Mouse (Mus musculus): ENCODE measurements around the gene Thada. TPM values are rescaled to one million over a fixed set of nuclear protein-coding genes. Genes with fewer than 3 reads are reported as not detected.

The Thada gene
- polyA plus RNA-seq, 1 experiment from 2014 or later: 7.8 TPM

GRCm38 (mm10) chr17:84497559-84497958 is 31.6 kb upstream of the Thada start:
- H3K27me3 ChIP-seq (replicated peaks): no peaks in the 10 kb centered on the region; the same call in 1 of the 2 replicates
- no peak overlapping the region for H3K4me2 ChIP-seq
- no peaks in the 10 kb centered on the region for H3K4me1 ChIP-seq
- no peak for ATAC-seq
- H3K36me3 ChIP-seq: no peaks in the 10 kb centered on the region
- no peaks in the 10 kb centered on the region for H3K9me3 ChIP-seq (replicated peaks)
- no peak overlapping the region for H3K9ac ChIP-seq
- 48% methylated on average over 2 of the region's 2 CpGs for WGBS (ENCODE audit: insufficient replicate concordance)
- no peak overlapping the region for H3K4me3 ChIP-seq
- no peak overlapping the region for H3K27ac ChIP-seq

GRCm38 (mm10) chr17:84497026-84497425 is 31.0 kb upstream of the Thada start:
- H3K27ac ChIP-seq: no peak overlapping the region
- 78% methylated on average over 5 of the region's 5 CpGs for WGBS (ENCODE audit: insufficient replicate concordance)

GRCm38 (mm10) chr17:84492255-84492880 is 26.4 kb upstream of the Thada start:
- no peaks in the 10 kb centered on the region for H3K9me3 ChIP-seq (replicated peaks)
- H3K27ac ChIP-seq: no peak overlapping the region
- H3K4me3 ChIP-seq: no peak overlapping the region
- WGBS (ENCODE audit: insufficient replicate concordance): 35% methylated on average over 4 of the region's 5 CpGs
- no peaks in the 10 kb centered on the region for H3K27me3 ChIP-seq (replicated peaks)
- H3K36me3 ChIP-seq: no peaks in the 10 kb centered on the region
- ATAC-seq: no peak
- no peak overlapping the region for H3K9ac ChIP-seq
- no peaks in the 10 kb centered on the region for H3K4me1 ChIP-seq
- H3K4me2 ChIP-seq: no peak overlapping the region

More at GRCm38 (mm10) chr17:84497026-84497425, 31.0 kb upstream of the Thada start:
- Histone ChIP-seq H3K9ac (no peak overlapping the region), H3K4me3 (no peak overlapping the region), H3K36me3 (no peaks in the 10 kb centered on the region), H3K27me3 (replicated peaks) (no peaks in the 10 kb centered on the region; the same call in 1 of the 2 replicates), H3K9me3 (replicated peaks) (no peaks in the 10 kb centered on the region), H3K4me2 (no peak overlapping the region), H3K4me1 (no peaks in the 10 kb centered on the region)
- no peak for ATAC-seq

- H3K36me3 ChIP-seq: no peaks in the 10 kb centered on the region
- no peak overlapping the region for H3K4me3 ChIP-seq
- no peaks in the 10 kb centered on the region for H3K9me3 ChIP-seq (replicated peaks)
- H3K9ac ChIP-seq: no peak overlapping the region
- H3K4me2 ChIP-seq: no peak overlapping the region
- 65% methylated on average over 2 of the region's 2 CpGs for WGBS (ENCODE audit: insufficient replicate concordance)
- no peaks in the 10 kb centered on the region for H3K4me1 ChIP-seq
- ATAC-seq: no peak
- no peak overlapping the region for H3K27ac ChIP-seq
- no peaks in the 10 kb centered on the region for H3K27me3 ChIP-seq (replicated peaks)
These were observed 21.4 kb upstream of the Thada start for GRCm38 (mm10) chr17:84487415-84487814.

GRCm38 (mm10) chr17:84483673-84484320 is 17.8 kb upstream of the Thada start:
- Histone ChIP-seq H3K9me3 (replicated peaks) (no peaks in the 10 kb centered on the region), H3K9ac (no peak overlapping the region), H3K27ac (no peak overlapping the region), H3K36me3 (no peaks in the 10 kb centered on the region), H3K4me1 (no peaks in the 10 kb centered on the region), H3K27me3 (replicated peaks) (0 out of 2 replicates have a peak, but pooled peaks cover 4% of the 10 kb centered on the region), H3K4me2 (no peak overlapping the region), H3K4me3 (no peak overlapping the region)
- ATAC-seq: no peak
- 54% methylated on average over 6 of the region's 6 CpGs for WGBS (ENCODE audit: insufficient replicate concordance)

- H3K27ac ChIP-seq: no peak overlapping the region
- H3K4me2 ChIP-seq: no peak overlapping the region
- H3K36me3 ChIP-seq: no peaks in the 10 kb centered on the region
- 67% methylated on average over 3 of the region's 3 CpGs for WGBS (ENCODE audit: insufficient replicate concordance)
- H3K9me3 ChIP-seq (replicated peaks): no peaks in the 10 kb centered on the region
- ATAC-seq: no peak
- no peak overlapping the region for H3K9ac ChIP-seq
- H3K4me3 ChIP-seq: no peak overlapping the region
- H3K27me3 ChIP-seq (replicated peaks): 0 out of 2 replicates have a peak, but pooled peaks cover 4% of the 10 kb centered on the region
- no peaks in the 10 kb centered on the region for H3K4me1 ChIP-seq
These were observed 16.8 kb upstream of the Thada start for GRCm38 (mm10) chr17:84482831-84483230.

GRCm38 (mm10) chr17:84480464-84481355 is 14.7 kb upstream of the Thada start:
- 46% methylated on average over 15 of the region's 15 CpGs for WGBS (ENCODE audit: insufficient replicate concordance)
- H3K9ac ChIP-seq: no peak overlapping the region

GRCm38 (mm10) chr17:84478276-84478675 is 12.3 kb upstream of the Thada start:
- H3K4me1 ChIP-seq: no peaks in the 10 kb centered on the region
- H3K4me3 ChIP-seq: no peak overlapping the region
- no peak for ATAC-seq
- 62% methylated on average over 4 of the region's 4 CpGs for WGBS (ENCODE audit: insufficient replicate concordance)
- no peak overlapping the region for H3K4me2 ChIP-seq
- no peaks in the 10 kb centered on the region for H3K9me3 ChIP-seq (replicated peaks)
- no peak overlapping the region for H3K9ac ChIP-seq
- H3K27ac ChIP-seq: no peak overlapping the region
- H3K27me3 ChIP-seq (replicated peaks): 0 out of 2 replicates have a peak, but pooled peaks cover 4% of the 10 kb centered on the region
- no peaks in the 10 kb centered on the region for H3K36me3 ChIP-seq

More at GRCm38 (mm10) chr17:84480464-84481355, 14.7 kb upstream of the Thada start:
- H3K9me3 ChIP-seq (replicated peaks): no peaks in the 10 kb centered on the region
- H3K27me3 ChIP-seq (replicated peaks): 0 out of 2 replicates have a peak, but pooled peaks cover 4% of the 10 kb centered on the region
- H3K4me1 ChIP-seq: no peaks in the 10 kb centered on the region
- ATAC-seq: no peak
- no peaks in the 10 kb centered on the region for H3K36me3 ChIP-seq
- H3K4me2 ChIP-seq: no peak overlapping the region
- H3K27ac ChIP-seq: no peak overlapping the region
- no peak overlapping the region for H3K4me3 ChIP-seq

- Histone ChIP-seq H3K36me3 (no peaks in the 10 kb centered on the region), H3K4me2 (no peak overlapping the region), H3K9me3 (replicated peaks) (no peaks in the 10 kb centered on the region), H3K4me1 (no peaks in the 10 kb centered on the region), H3K27ac (no peak overlapping the region), H3K9ac (no peak overlapping the region), H3K27me3 (replicated peaks) (0 out of 2 replicates have a peak, but pooled peaks cover 4% of the 10 kb centered on the region), H3K4me3 (no peak overlapping the region)
- WGBS (ENCODE audit: insufficient replicate concordance): 60% methylated on average over 5 of the region's 5 CpGs
- ATAC-seq: no peak
These were observed 11.2 kb upstream of the Thada start for GRCm38 (mm10) chr17:84477176-84477575.

- Histone ChIP-seq H3K4me3 (no peak overlapping the region), H3K4me1 (no peaks in the 10 kb centered on the region), H3K9me3 (replicated peaks) (no peaks in the 10 kb centered on the region), H3K27ac (no peak overlapping the region), H3K4me2 (no peak overlapping the region), H3K36me3 (no peaks in the 10 kb centered on the region), H3K27me3 (replicated peaks) (no peaks in the 10 kb centered on the region), H3K9ac (no peak overlapping the region)
- WGBS (ENCODE audit: insufficient replicate concordance): 53% methylated on average over 4 of the region's 4 CpGs
- no peak for ATAC-seq
These were observed 8.3 kb upstream of the Thada start for GRCm38 (mm10) chr17:84474312-84474711.

- no peaks in the 10 kb centered on the region for H3K4me1 ChIP-seq
- H3K9ac ChIP-seq: no peak overlapping the region
- H3K4me2 ChIP-seq: no peak overlapping the region
- H3K36me3 ChIP-seq: peaks cover 94% of the 10 kb centered on the region
- H3K27ac ChIP-seq: no peak overlapping the region
- no peak overlapping the region for H3K4me3 ChIP-seq
- no peak for ATAC-seq
- H3K9me3 ChIP-seq (replicated peaks): no peaks in the 10 kb centered on the region
- 72% methylated on average over 4 of the region's 4 CpGs for WGBS (ENCODE audit: insufficient replicate concordance)
- no peaks in the 10 kb centered on the region for H3K27me3 ChIP-seq (replicated peaks)
These were observed 31.0 kb downstream of the Thada start for GRCm38 (mm10) chr17:84435012-84435411.

GRCm38 (mm10) chr17:84434233-84434632 is 31.8 kb downstream of the Thada start:
- Histone ChIP-seq H3K4me1 (no peaks in the 10 kb centered on the region), H3K9me3 (replicated peaks) (no peaks in the 10 kb centered on the region), H3K27me3 (replicated peaks) (no peaks in the 10 kb centered on the region), H3K4me2 (no peak overlapping the region), H3K4me3 (no peak overlapping the region), H3K9ac (no peak overlapping the region), H3K27ac (no peak overlapping the region), H3K36me3 (peaks cover 94% of the 10 kb centered on the region)
- no peak for ATAC-seq

All from liver, embryonic 12.5 days (tissue).